Mouse (Mus musculus) thymus, postnatal 25 days (tissue): ENCODE data around the gene Dxo.

Source experiments
- DNase-seq: peaks from one replicate; pipeline ENCODE4 v3.0.0; 2022

Gene Dxo

GRCm38 (mm10) chr17:34836155-34836855, 514 bp upstream of the Dxo start:
- no peak for DNase-seq

GRCm38 (mm10) chr17:34837464-34838324, 875 bp downstream of the Dxo start:
- no peak for DNase-seq

- DNase-seq: no peak
These were observed 2.0 kb downstream of the Dxo start for GRCm38 (mm10) chr17:34838785-34839184.

- DNase-seq: no peak
These were observed 4.0 kb downstream of the Dxo start for GRCm38 (mm10) chr17:34840736-34841307.

GRCm38 (mm10) chr17:34844884-34845283, 8.1 kb downstream of the Dxo start:
- DNase-seq: no peak

GRCm38 (mm10) chr17:34847192-34847591, 10.4 kb downstream of the Dxo start:
- no peak for DNase-seq

GRCm38 (mm10) chr17:34847615-34848014, 10.8 kb downstream of the Dxo start:
- no peak for DNase-seq

DNA sequence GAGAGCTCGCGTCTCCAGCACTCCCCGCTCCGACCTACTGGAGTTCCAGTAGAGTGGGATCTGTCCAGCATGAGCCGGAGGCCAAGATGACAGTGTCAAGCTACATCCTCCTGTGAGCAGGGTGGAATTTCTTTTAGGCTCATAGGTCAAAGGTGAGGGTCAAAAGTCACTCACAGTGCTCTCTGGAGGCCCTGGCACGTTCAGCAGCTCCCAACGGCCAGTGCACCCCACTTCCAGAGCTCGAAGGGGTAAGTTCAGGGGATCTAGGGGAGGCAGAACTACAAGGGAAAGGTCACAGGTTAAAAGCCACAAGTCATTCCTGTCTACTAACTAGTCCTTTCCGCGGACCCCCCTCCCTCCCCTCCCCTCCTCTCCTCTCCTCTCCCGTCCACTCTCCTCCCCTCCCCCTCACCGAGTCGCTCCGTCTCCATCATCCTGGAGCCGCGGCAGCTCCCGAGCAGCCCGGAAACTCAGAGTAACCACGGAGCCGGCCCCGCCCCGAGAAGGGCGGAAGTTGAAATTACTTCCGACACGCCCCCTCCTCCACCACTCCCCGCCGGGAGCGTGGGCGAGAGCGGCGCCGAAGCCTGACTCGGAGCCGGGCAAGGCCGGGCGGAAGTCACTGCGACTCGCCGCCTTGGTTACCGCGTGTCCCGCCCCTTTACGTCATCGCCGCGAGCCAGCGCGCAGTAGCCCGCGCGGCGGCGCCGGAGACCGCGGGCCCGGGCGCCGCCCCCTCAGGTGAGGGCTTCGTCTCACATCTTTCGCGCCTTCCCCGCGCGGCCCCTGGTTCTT, 13.1 kb downstream of the Dxo start, which contains the start of the genes Skiv2l and Nelfe:
Gene Skiv2l, minus strand, starts transcription at position 489 of the 795 bp plus-strand sequence.
Gene Nelfe, plus strand, starts transcription at position 670 of the 795 bp plus-strand sequence.
- DNase-seq: peak; percentile 99

DNA sequence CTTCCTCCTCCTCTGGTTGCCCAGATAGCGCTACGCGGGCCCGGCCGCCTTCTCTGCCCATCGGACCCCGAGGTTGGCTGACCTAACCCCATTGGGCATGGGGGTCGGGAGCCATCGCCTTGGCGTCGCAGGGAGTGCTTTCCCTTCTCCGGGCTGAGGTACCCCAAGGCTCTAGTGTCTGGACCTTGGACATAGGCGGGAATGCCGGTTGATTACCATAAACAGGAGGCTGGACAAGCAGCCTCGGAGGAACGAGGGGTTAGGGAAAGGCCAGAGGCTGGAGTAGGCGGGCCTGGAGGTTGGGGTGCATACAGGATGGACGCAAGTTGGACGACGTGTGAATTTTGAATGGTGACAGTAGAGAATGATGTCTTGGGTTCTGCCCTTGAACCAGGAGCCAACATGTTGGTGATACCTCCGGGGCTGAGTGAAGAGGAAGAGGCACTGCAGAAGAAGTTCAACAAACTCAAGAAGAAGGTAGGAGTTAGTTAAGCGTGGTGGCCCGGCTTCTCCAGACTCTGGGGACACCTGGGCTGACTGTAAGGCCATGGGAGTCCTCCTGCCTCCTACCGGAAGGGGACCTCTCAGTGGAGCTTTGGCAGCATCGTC, 13.8 kb downstream of the Dxo start:
- DNase-seq: peak; percentile 14

GRCm38 (mm10) chr17:34853511-34853910, 16.7 kb downstream of the Dxo start:
- no peak for DNase-seq

DNA sequence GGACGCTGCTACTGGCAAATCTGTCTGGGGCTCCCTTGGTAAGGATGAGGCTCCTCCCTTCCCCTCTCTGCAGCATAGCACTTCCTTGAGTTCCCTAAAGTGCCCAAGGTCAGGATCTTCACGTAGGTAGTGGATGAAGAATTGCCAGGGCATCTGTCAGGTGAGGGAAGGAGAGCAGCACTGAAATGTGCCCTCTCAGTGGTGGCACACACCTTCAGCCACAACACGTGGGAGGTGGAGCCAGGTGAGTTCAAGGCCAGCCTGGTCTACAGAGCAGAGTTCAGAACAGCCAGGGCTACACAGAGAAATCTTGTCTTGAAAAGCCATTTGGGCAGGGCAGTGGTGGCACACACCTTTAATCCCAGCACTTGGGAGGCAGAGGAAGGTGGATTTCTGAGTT, 17.9 kb downstream of the Dxo start:
- DNase-seq: no peak

GRCm38 (mm10) chr17:34855825-34856224, 19.0 kb downstream of the Dxo start:
- DNase-seq: peak; percentile 44

DNA sequence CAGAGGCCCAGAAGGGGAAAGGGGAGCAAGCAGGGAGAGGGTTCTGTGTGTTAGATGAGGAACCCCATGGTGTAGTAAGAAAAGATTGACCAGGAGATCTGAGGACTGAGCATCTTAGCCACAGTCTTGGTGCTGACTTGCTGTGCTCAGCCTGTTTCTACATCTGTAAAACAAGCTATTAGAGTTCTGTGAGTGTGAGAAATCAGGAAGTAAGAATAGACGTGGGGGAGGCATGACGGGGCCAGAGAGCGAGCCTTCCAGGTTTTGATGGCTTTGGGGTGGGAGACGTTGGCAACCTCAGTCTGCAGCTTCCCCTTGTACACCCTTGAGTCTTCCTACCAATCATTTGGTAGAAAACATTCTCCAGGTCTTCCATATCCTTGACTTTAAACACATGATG, 21.9 kb downstream of the Dxo start:
- DNase-seq: no peak

GRCm38 (mm10) chr17:34860514-34860913, 23.7 kb downstream of the Dxo start:
- DNase-seq: no peak

GRCm38 (mm10) chr17:34861704-34862415, 25.0 kb downstream of the Dxo start:
- no peak for DNase-seq

DNA sequence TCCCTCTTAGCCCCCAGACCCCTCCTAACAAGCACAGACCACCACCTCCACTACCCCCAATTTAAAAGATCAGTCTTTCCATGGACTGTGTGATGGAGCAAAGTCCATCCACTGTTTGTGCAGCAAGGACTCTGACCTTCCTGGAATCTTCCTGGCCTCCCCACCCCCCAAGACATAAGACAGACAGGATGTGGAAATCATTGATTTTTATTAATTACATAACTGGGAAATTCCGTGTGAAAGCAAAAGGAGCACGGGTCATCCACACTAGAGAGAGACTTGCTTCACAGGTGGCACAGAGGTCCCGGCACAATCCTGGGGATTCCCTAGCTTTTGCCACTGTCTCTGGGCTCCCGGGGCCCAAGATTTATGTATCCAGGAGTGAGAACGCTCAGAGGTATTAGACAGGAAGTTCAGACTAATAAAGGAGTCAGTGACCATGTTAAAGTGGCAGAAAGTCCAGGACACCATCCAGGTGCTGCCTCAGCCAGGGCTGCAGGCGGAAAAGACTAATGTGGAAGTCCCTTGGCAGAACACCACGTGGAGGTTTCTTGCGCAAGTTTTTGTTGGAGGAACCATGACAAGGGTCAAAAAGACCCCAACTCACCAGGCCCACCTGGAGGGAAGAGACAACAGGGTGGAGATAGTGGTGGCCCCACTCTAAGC, 25.7 kb downstream of the Dxo start, which contains the start of gene Cfb:
Gene Cfb, minus strand, starts transcription at position 103 of the 666 bp plus-strand sequence.
- DNase-seq: no peak

- DNase-seq: no peak
These were observed 29.2 kb downstream of the Dxo start for GRCm38 (mm10) chr17:34865981-34866380.

GRCm38 (mm10) chr17:34874321-34874720, 37.5 kb downstream of the Dxo start:
- DNase-seq: no peak

GRCm38 (mm10) chr17:34879336-34879879, 42.6 kb downstream of the Dxo start, which contains the start of gene Zbtb12:
TSS of gene Zbtb12 (plus strand) at chr17:34879483.
- DNase-seq: no peak

DNA sequence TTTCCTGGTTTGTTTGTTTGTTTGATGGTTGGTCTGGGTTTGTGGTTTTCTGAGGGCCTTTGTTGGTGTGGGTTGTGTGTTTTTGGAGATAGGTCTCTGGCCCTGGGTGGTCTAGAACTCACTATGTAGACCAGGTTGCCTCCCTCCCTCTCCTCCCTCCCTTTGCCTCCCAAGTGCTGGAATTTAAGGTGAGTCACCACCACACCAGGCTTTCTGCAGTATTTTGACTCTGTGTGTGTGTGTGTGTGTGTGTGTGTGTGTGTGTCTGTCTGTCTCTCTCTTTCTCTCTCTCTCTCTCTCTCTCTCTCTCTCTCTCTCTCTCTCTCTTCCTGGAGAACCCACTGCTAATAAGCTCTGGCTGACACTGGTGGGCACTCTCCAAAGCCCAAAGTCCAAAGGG, 44.3 kb downstream of the Dxo start:
- DNase-seq: no peak
